Mouse (Mus musculus): ENCODE data around the gene Rnf26.

- TF ChIP-seq CTCF (IDR thresholded peaks at IDR 0.05; ENCODE audit: low read depth) (no peak), EP300 (IDR thresholded peaks at IDR 0.05; ENCODE audit: low read depth) (no peak)
Measured at GRCm38 (mm10) chr9:44070113-44070843, 43.0 kb downstream of the Rnf26 start.
